Comparison of ENCODE assay signal across 8 mouse cellular contexts in genomic region chr1:119419151-119420105, GRCm38 (mm10). TPM values are rescaled to one million over a fixed set of nuclear protein-coding genes. Genes with fewer than 3 reads are reported as not detected.
DNase-seq lines count a peak whose midpoint lies in the region; ATAC-seq and TF ChIP-seq lines count a peak whose summit lies in the region.

No protein-coding gene starts in this region.

- H3K9ac ChIP-seq in intestine, embryonic 14.5 days (ENCODE audit: low read length): no peak overlapping the region
- H3K9ac ChIP-seq in intestine, embryonic 16.5 days (ENCODE audit: low read depth, low read length): no peak overlapping the region
- peak overlapping the region; percentile 51 for H3K9ac ChIP-seq in hindbrain, embryonic 15.5 days
- peak overlapping the region; percentile 78 for H3K9ac ChIP-seq in neural tube, embryonic 13.5 days

- ATAC-seq in intestine, embryonic 14.5 days (replicated peaks; ENCODE audit: low FRiP score, low TSS enrichment, low read depth): no peak
- no peak for ATAC-seq in intestine, embryonic 16.5 days
- peak; percentile 20; the same call in 1 of the 2 replicates for ATAC-seq in hindbrain, embryonic 15.5 days (ENCODE audit: low FRiP score, low read depth)
- no peak for ATAC-seq in neural tube, embryonic 13.5 days (ENCODE audit: low read depth)
- ATAC-seq in megakaryocyte progenitor cell, adult 5-6 weeks (replicated peaks; ENCODE audit: poor library complexity): no peak

- WGBS in intestine, embryonic 14.5 days: 4% methylated on average over 29 of the region's 29 CpGs
- WGBS in intestine, embryonic 16.5 days: 6% methylated on average over 29 of the region's 29 CpGs
- WGBS in hindbrain, embryonic 15.5 days: 2% methylated on average over 28 of the region's 29 CpGs
- 2% methylated on average over 29 of the region's 29 CpGs for WGBS in neural tube, embryonic 13.5 days

- DNase-seq in intestine, embryonic 14.5 days (ENCODE audit: low spot score): peak; percentile 59
- DNase-seq in gastrocnemius, postnatal 14 days: no peak
- DNase-seq in lung, postnatal 10 days: no peak

- intact Hi-C loops in gastrocnemius, postnatal 14 days (cut with DNase I; ENCODE audit: low total_unique reads): loop anchor here (5.0 kb wide), 1 partner anchor 332 kb away; no protein-coding TSS in a partner anchor

- H3K4me1 ChIP-seq in intestine, embryonic 14.5 days (replicated peaks; ENCODE audit: control insufficient read depth, insufficient read depth, low read length): peaks cover 7% of the 10 kb centered on the region
- peaks cover 21% of the 10 kb centered on the region for H3K4me1 ChIP-seq in intestine, embryonic 16.5 days (ENCODE audit: control insufficient read depth, insufficient read depth, low read length)
- no peaks in the 10 kb centered on the region for H3K4me1 ChIP-seq in cortical plate, adult 2 months (ENCODE audit: control insufficient read depth, insufficient read depth, low read length)
- peaks cover 66% of the 10 kb centered on the region for H3K4me1 ChIP-seq in hindbrain, embryonic 15.5 days (replicated peaks)
- peaks cover 72% of the 10 kb centered on the region for H3K4me1 ChIP-seq in neural tube, embryonic 13.5 days (replicated peaks)

- peaks cover 77% of the 10 kb centered on the region for H3K27me3 ChIP-seq in intestine, embryonic 14.5 days (replicated peaks; ENCODE audit: control insufficient read depth, insufficient read depth, low read length)
- H3K27me3 ChIP-seq in intestine, embryonic 16.5 days (replicated peaks; ENCODE audit: control insufficient read depth, insufficient read depth, low read length): peaks cover 76% of the 10 kb centered on the region
- H3K27me3 ChIP-seq in hindbrain, embryonic 15.5 days: peaks cover 64% of the 10 kb centered on the region
- peaks cover 91% of the 10 kb centered on the region for H3K27me3 ChIP-seq in neural tube, embryonic 13.5 days

- no peak overlapping the region for H3K4me3 ChIP-seq in intestine, embryonic 14.5 days (ENCODE audit: low read depth, low read length)
- H3K4me3 ChIP-seq in intestine, embryonic 16.5 days (ENCODE audit: low read length): no peak overlapping the region
- peak overlapping the region; percentile 43 for H3K4me3 ChIP-seq in cortical plate, adult 2 months (ENCODE audit: insufficient read depth, low read length)
- peak overlapping the region; percentile 51 for H3K4me3 ChIP-seq in hindbrain, embryonic 15.5 days
- H3K4me3 ChIP-seq in neural tube, embryonic 13.5 days: peak overlapping the region; percentile 65

- H3K9me3 ChIP-seq in intestine, embryonic 14.5 days (ENCODE audit: control insufficient read depth, low read length): no peaks in the 10 kb centered on the region
- H3K9me3 ChIP-seq in intestine, embryonic 16.5 days (ENCODE audit: control insufficient read depth, low read length): no peaks in the 10 kb centered on the region
- no peaks in the 10 kb centered on the region for H3K9me3 ChIP-seq in hindbrain, embryonic 15.5 days
- no peaks in the 10 kb centered on the region for H3K9me3 ChIP-seq in neural tube, embryonic 13.5 days

- no peak for TF ChIP-seq CTCF in cortical plate, adult 2 months (IDR thresholded peaks at IDR 0.05; ENCODE audit: extremely low read depth, insufficient read depth, low read length)

- no peak for TF ChIP-seq POLR2A in cortical plate, adult 2 months (IDR thresholded peaks at IDR 0.05; ENCODE audit: extremely low read depth, insufficient read depth, low read length)

- H3K27ac ChIP-seq in intestine, embryonic 14.5 days (ENCODE audit: low read depth): no peak overlapping the region
- H3K27ac ChIP-seq in intestine, embryonic 16.5 days (ENCODE audit: low read length): no peak overlapping the region
- no peak overlapping the region for H3K27ac ChIP-seq in cortical plate, adult 2 months (ENCODE audit: insufficient read depth, low read length)
- H3K27ac ChIP-seq in hindbrain, embryonic 15.5 days (replicated peaks): peak overlapping the region; percentile 70
- peak overlapping the region; percentile 79 for H3K27ac ChIP-seq in neural tube, embryonic 13.5 days (replicated peaks)

- H3K36me3 ChIP-seq in intestine, embryonic 14.5 days (ENCODE audit: control insufficient read depth, insufficient read depth, low read length): no peaks in the 10 kb centered on the region
- no peaks in the 10 kb centered on the region for H3K36me3 ChIP-seq in intestine, embryonic 16.5 days (ENCODE audit: control insufficient read depth, insufficient read depth, low read length)
- no peaks in the 10 kb centered on the region for H3K36me3 ChIP-seq in hindbrain, embryonic 15.5 days
- no peaks in the 10 kb centered on the region for H3K36me3 ChIP-seq in neural tube, embryonic 13.5 days

- H3K4me2 ChIP-seq in intestine, embryonic 14.5 days (ENCODE audit: low read length): no peak overlapping the region
- no peak overlapping the region for H3K4me2 ChIP-seq in intestine, embryonic 16.5 days (ENCODE audit: low read depth, low read length)
- peak overlapping the region; percentile 85 for H3K4me2 ChIP-seq in hindbrain, embryonic 15.5 days
- H3K4me2 ChIP-seq in neural tube, embryonic 13.5 days: peak overlapping the region; percentile 98

RNA-seq across cellular contexts. Expression of gene Inhbb, which starts 2.6 kb away (rescaled TPM):
- polyA plus RNA-seq in intestine, embryonic 14.5 days (2014; fragmentation: Nextera tagmentation; extraction: Ambion mirVana): 0.05 and 0.08 TPM in 2 replicates
- 0.16 and 0.18 TPM in 2 replicates for polyA plus RNA-seq in intestine, embryonic 16.5 days (2015; fragmentation: Nextera tagmentation; extraction: Ambion mirVana)
- polyA plus RNA-seq in cortical plate, adult 2 months (2012; rRNA removed): 3.5 TPM in 2 replicates
- 2.2 and 3.0 TPM in 2 replicates for polyA plus RNA-seq in hindbrain, embryonic 15.5 days (2015; fragmentation: Nextera tagmentation; extraction: Ambion mirVana)
- polyA plus RNA-seq in neural tube, embryonic 13.5 days (2015; fragmentation: Nextera tagmentation; extraction: Ambion mirVana): 2.4 and 2.7 TPM in 2 replicates
- not detected in 2 replicates for total RNA-seq in megakaryocyte progenitor cell, adult 5-6 weeks (2015)
- total RNA-seq in megakaryocyte progenitor cell, adult 5-6 weeks (2017): not detected in 2 replicates
- total RNA-seq in gastrocnemius, postnatal 14 days (2021): under 1 TPM; 0.16 to 0.53 TPM

Comparison
In these comparisons a context has a peak if more than half of its experiments do, and no peak if none do; other contexts are left out.
1. H3K27ac ChIP-seq: peak in hindbrain, embryonic 15.5 days (single experiment) and neural tube, embryonic 13.5 days (single experiment); none in intestine, embryonic 14.5 days (single experiment), intestine, embryonic 16.5 days (single experiment) and cortical plate, adult 2 months (single experiment).
2. H3K4me2 ChIP-seq: peak in hindbrain, embryonic 15.5 days (single experiment) and neural tube, embryonic 13.5 days (single experiment); none in intestine, embryonic 14.5 days (single experiment) and intestine, embryonic 16.5 days (single experiment).
3. H3K4me3 ChIP-seq: peak in cortical plate, adult 2 months (single experiment), hindbrain, embryonic 15.5 days (single experiment) and neural tube, embryonic 13.5 days (single experiment); none in intestine, embryonic 14.5 days (single experiment) and intestine, embryonic 16.5 days (single experiment).
4. H3K9ac ChIP-seq: peak in hindbrain, embryonic 15.5 days (single experiment) and neural tube, embryonic 13.5 days (single experiment); none in intestine, embryonic 14.5 days (single experiment) and intestine, embryonic 16.5 days (single experiment).